9 mouse cellular contexts compared by ENCODE assay signal in the genomic region with DNA sequence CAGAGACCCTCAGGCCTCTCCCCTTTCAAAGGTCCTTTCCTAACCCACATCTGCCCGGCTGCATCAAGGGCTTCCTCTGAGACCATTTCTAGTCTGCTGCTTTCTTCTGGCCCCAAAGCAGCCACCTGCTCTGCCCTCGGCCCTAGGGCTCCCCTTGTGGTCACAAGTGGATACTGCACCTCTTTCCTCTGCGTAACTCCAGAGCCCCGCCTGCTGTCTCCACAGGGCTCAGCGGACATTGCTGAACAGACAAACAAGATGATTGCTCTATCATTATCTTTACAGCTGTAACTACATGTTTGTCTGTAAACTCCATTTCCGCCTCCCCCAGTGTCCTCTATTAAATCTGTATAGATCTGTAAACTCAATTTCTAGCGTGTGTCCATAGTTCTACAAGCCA. TPM values are rescaled to one million over a fixed set of nuclear protein-coding genes. Genes with fewer than 3 reads are reported as not detected.
DNase-seq lines count a peak whose midpoint lies in the region; ATAC-seq and TF ChIP-seq lines count a peak whose summit lies in the region.
"Had no signal": no experiment of that assay in that cellular context is flagged by ENCODE, and none has a peak within 500 bp of the region (broad histone marks: within the 10 kb centered on the region; RNA-seq: fewer than 3 reads in every experiment).

No protein-coding gene starts in this region.

- TF ChIP-seq EP300 in stomach, postnatal 0 days (optimal IDR thresholded peaks at IDR 0.05), result no peak

- no peaks in the 10 kb centered on the region for H3K27me3 ChIP-seq in stomach, postnatal 0 days (ENCODE audit: control insufficient read depth, insufficient read depth, low read length)

- no peak overlapping the region for H3K27ac ChIP-seq in stomach, postnatal 0 days (replicated peaks)

- no peak overlapping the region for H3K4me3 ChIP-seq in stomach, postnatal 0 days (ENCODE audit: low read depth, low read length)
- H3K4me3 ChIP-seq: erythroblast, embryonic 14.5 days had no signal

- no peaks in the 10 kb centered on the region for H3K9me3 ChIP-seq in stomach, postnatal 0 days (ENCODE audit: control insufficient read depth, low read length)

- no peak overlapping the region for H3K9ac ChIP-seq in stomach, postnatal 0 days (ENCODE audit: low read length)

- intact Hi-C loops in left cerebral cortex, postnatal 36 days (cut with DNase I), result no loop called here

- 4% methylated on average over 7 of the region's 7 CpGs for WGBS in stomach, postnatal 0 days

- no peak overlapping the region for H3K4me2 ChIP-seq in stomach, postnatal 0 days (replicated peaks; ENCODE audit: low read depth)

- H3K36me3 ChIP-seq in stomach, postnatal 0 days (ENCODE audit: control insufficient read depth, insufficient read depth, low read length), result no peaks in the 10 kb centered on the region

- no peaks in the 10 kb centered on the region for H3K4me1 ChIP-seq in stomach, postnatal 0 days (replicated peaks; ENCODE audit: control insufficient read depth, insufficient read depth)

- peak; percentile 24 to 50 for DNase-seq in urinary bladder, adult 18-20 months (ENCODE audit: low spot score in 2 of 2)
- no peak for DNase-seq in urinary bladder, postnatal 10 days (ENCODE audit: low spot score)
- peak; percentile 89 for DNase-seq in cerebellum, adult 9-10 months
- DNase-seq in frontal cortex, postnatal 25 days (ENCODE audit: low spot score in 2 of 2), result peak; percentile 53 to 68
- DNase-seq in kidney, adult 18-20 months, result peak; percentile 76
- peak; percentile 77 to 79 for DNase-seq in left cerebral cortex, postnatal 36 days (ENCODE audit: low spot score in 2 of 2)
- DNase-seq in naive thymus-derived CD4-positive, alpha-beta T cell, adult 2 months (ENCODE audit: low read depth), result peak; percentile 75
- peak; percentile 72 for DNase-seq in stomach, postnatal 0 days (ENCODE audit: low spot score)

- TF ChIP-seq CTCF in stomach, postnatal 0 days (IDR thresholded peaks at IDR 0.05; ENCODE audit: low read depth), result peak; percentile 99

- ATAC-seq in stomach, postnatal 0 days (ENCODE audit: low FRiP score, low TSS enrichment), result peak; percentile 26; the same call in 1 of the 2 replicates

RNA-seq across cellular contexts. Expression of a gene that starts 37.1 kb away (rescaled TPM):
- total RNA-seq in left cerebral cortex, postnatal 36 days (2021), result 100 to 1,000 TPM; 104 to 107 TPM
- polyA plus RNA-seq in stomach, postnatal 0 days (2015; fragmentation: Nextera tagmentation; extraction: Ambion mirVana), result 7.2 and 7.6 TPM in 2 replicates
